12 mouse cellular contexts compared by ENCODE assay signal in the genomic region with DNA sequence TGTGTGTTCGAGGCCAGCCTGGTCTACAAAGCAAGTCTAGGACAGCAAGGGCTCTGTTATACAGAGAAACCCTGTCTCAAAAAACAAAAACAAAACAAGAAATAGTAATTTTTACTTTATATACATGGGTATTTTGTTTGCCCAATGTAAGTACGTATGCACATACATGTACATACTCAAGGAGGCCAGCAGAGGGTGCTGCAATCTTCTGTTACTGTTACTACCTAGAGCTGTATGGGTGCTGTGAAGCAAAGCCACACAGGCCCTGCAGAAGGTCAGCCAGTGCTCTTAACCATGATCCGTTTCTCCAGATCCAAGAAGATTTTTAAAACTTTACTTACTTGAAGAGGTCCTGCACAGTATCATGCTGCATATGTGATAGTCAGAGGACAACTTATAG.
A peak's percentile ranks its signal among the peaks of the same experiment; 100 is the strongest.
DNase-seq lines count a peak whose midpoint lies in the region; ATAC-seq and TF ChIP-seq lines count a peak whose summit lies in the region.
"Had no signal": no experiment of that assay in that cellular context is flagged by ENCODE, and none has a peak within 500 bp of the region (broad histone marks: within the 10 kb centered on the region; RNA-seq: fewer than 3 reads in every experiment).

No protein-coding gene starts in this region.

- intact Hi-C loops in gastrocnemius, adult 2 months (cut with DNase I), result no loop called here

- H3K27me3 ChIP-seq in midbrain, postnatal 0 days (ENCODE audit: insufficient read depth, low read length), result no peaks in the 10 kb centered on the region
- H3K27me3 ChIP-seq in midbrain, embryonic 10.5 days (ENCODE audit: low read depth, poor library complexity, severe bottlenecking), result no peaks in the 10 kb centered on the region
- no peaks in the 10 kb centered on the region for H3K27me3 ChIP-seq in forebrain, embryonic 12.5 days
- H3K27me3 ChIP-seq: hindbrain, embryonic 15.5 days; limb, embryonic 13.5 days had no signal

- no peaks in the 10 kb centered on the region; the same call in 1 of the 2 replicates for H3K4me1 ChIP-seq in midbrain, postnatal 0 days (ENCODE audit: insufficient read depth, low read length)
- H3K4me1 ChIP-seq in midbrain, embryonic 10.5 days, result peaks cover 8% of the 10 kb centered on the region; the same call in 1 of the 2 replicates
- H3K4me1 ChIP-seq in forebrain, embryonic 12.5 days, result peaks cover 15% of the 10 kb centered on the region

- no peak overlapping the region for H3K4me3 ChIP-seq in gastrocnemius, adult 2 months
- no peak overlapping the region for H3K4me3 ChIP-seq in midbrain, postnatal 0 days (ENCODE audit: low read depth, low read length)
- no peak overlapping the region for H3K4me3 ChIP-seq in midbrain, embryonic 10.5 days
- H3K4me3 ChIP-seq in forebrain, embryonic 12.5 days (replicated peaks), result no peak overlapping the region
- H3K4me3 ChIP-seq: hindbrain, embryonic 15.5 days; limb, embryonic 13.5 days had no signal

- H3K4me2 ChIP-seq in midbrain, postnatal 0 days (ENCODE audit: low read depth, low read length, poor library complexity, severe bottlenecking), result no peak overlapping the region
- no peak overlapping the region for H3K4me2 ChIP-seq in forebrain, embryonic 12.5 days
- H3K4me2 ChIP-seq: hindbrain, embryonic 15.5 days; limb, embryonic 13.5 days had no signal

- DNase-seq in gastrocnemius, adult 2 months, result peak; percentile 18
- DNase-seq in gastrocnemius, postnatal 25 days, result no peak
- DNase-seq in midbrain, postnatal 0 days (ENCODE audit: low spot score), result no peak
- DNase-seq in midbrain, embryonic 10.5 days (ENCODE audit: low spot score), result no peak
- DNase-seq in layer of hippocampus, postnatal 25 days (ENCODE audit: extremely low spot score in 1 of 2, low spot score in 1 of 2), result no peak
- DNase-seq in left cerebral cortex, adult 18-20 months (ENCODE audit: low spot score in 2 of 2), result no peak
- DNase-seq: adrenal gland, postnatal 25 days; right cerebral cortex, postnatal 4 days had no signal

- WGBS in midbrain, postnatal 0 days, result 95% methylated on average over 3 of the region's 3 CpGs
- WGBS in midbrain, embryonic 10.5 days, result 96% methylated on average over 3 of the region's 3 CpGs
- WGBS in forebrain, embryonic 12.5 days, result 98% methylated on average over 3 of the region's 3 CpGs

- no peak overlapping the region for H3K27ac ChIP-seq in gastrocnemius, adult 2 months
- H3K27ac ChIP-seq in midbrain, postnatal 0 days (ENCODE audit: low read depth, low read length), result no peak overlapping the region
- no peak overlapping the region for H3K27ac ChIP-seq in midbrain, embryonic 10.5 days (replicated peaks)
- no peak overlapping the region for H3K27ac ChIP-seq in forebrain, embryonic 12.5 days
- H3K27ac ChIP-seq: hindbrain, embryonic 15.5 days; limb, embryonic 13.5 days had no signal

- H3K36me3 ChIP-seq in midbrain, postnatal 0 days (ENCODE audit: insufficient read depth, low read length), result no peaks in the 10 kb centered on the region
- H3K36me3 ChIP-seq in midbrain, embryonic 10.5 days, result peaks cover 25% of the 10 kb centered on the region
- H3K36me3 ChIP-seq in forebrain, embryonic 12.5 days (replicated peaks), result no peaks in the 10 kb centered on the region; the same call in 1 of the 2 replicates
- H3K36me3 ChIP-seq: hindbrain, embryonic 15.5 days had no signal

- ATAC-seq in midbrain, postnatal 0 days (ENCODE audit: low FRiP score), result no peak
- ATAC-seq in granulocyte monocyte progenitor cell, adult 5-6 weeks (replicated peaks; ENCODE audit: poor library complexity, severe bottlenecking), result 0 out of 2 replicates have a peak, but pooled peaks have one; percentile 46
- ATAC-seq in forebrain, embryonic 12.5 days (ENCODE audit: low FRiP score), result no peak

- H3K9ac ChIP-seq in midbrain, postnatal 0 days (replicated peaks; ENCODE audit: low read length, poor library complexity, severe bottlenecking), result no peak overlapping the region
- no peak overlapping the region for H3K9ac ChIP-seq in forebrain, embryonic 12.5 days
- H3K9ac ChIP-seq: hindbrain, embryonic 15.5 days; limb, embryonic 13.5 days had no signal

- peak; percentile 49 for TF ChIP-seq CTCF in gastrocnemius, adult 2 months (IDR thresholded peaks at IDR 0.05)
- peak; percentile 44 for TF ChIP-seq CTCF in midbrain, postnatal 0 days (IDR thresholded peaks at IDR 0.05)

- no peaks in the 10 kb centered on the region for H3K9me3 ChIP-seq in midbrain, postnatal 0 days (ENCODE audit: low read length)
- H3K9me3 ChIP-seq in midbrain, embryonic 10.5 days (replicated peaks), result no peaks in the 10 kb centered on the region; the same call in 1 of the 2 replicates
- no peaks in the 10 kb centered on the region for H3K9me3 ChIP-seq in forebrain, embryonic 12.5 days
- H3K9me3 ChIP-seq: hindbrain, embryonic 15.5 days; limb, embryonic 13.5 days had no signal
